Mouse (Mus musculus) hindbrain, embryonic 12.5 days (tissue): ENCODE data around the gene Nudt3. TPM values are rescaled to one million over a fixed set of nuclear protein-coding genes. Genes with fewer than 3 reads are reported as not detected.

Experiments used
- ATAC-seq: fragments of 200-750 bp; cut with Nextera tagmentation; 2 replicates; pipeline ENCODE4 v1.8.0; 2017; ENCODE audit warnings: moderate TSS enrichment; ENCODE audit not compliant: low FRiP score
- H3K27ac ChIP-seq: fragments of 300-500 bp; sonication (generic); 2 replicates; pipeline ENCODE4 v1.5.1; 2016; ENCODE audit warnings: mild to moderate bottlenecking
- H3K27me3 ChIP-seq: fragments of 300-500 bp; sonication (generic); 2 replicates; pipeline ENCODE4 v1.6.1; 2016; ENCODE audit warnings: mild to moderate bottlenecking
- H3K36me3 ChIP-seq: fragments of 300-500 bp; sonication (generic); 2 replicates; pipeline ENCODE4 v1.6.1; 2016; ENCODE audit warnings: mild to moderate bottlenecking
- H3K4me1 ChIP-seq: fragments of 300-500 bp; sonication (generic); 2 replicates; pipeline ENCODE4 v1.6.1; 2016
- H3K4me2 ChIP-seq: fragments of 300-500 bp; sonication (generic); replicated peaks from 2 replicates; pipeline ENCODE4 v1.6.1; 2016; ENCODE audit warnings: mild to moderate bottlenecking
- H3K4me3 ChIP-seq: fragments of 300-500 bp; sonication (generic); 2 replicates; pipeline ENCODE4 v1.5.1; 2016; ENCODE audit warnings: mild to moderate bottlenecking
- H3K9ac ChIP-seq: fragments of 300-500 bp; sonication (generic); 2 replicates; pipeline ENCODE4 v1.6.1; 2016; ENCODE audit warnings: mild to moderate bottlenecking, moderate library complexity
- H3K9me3 ChIP-seq: fragments of 300-500 bp; sonication (generic); replicated peaks from 2 replicates; pipeline ENCODE4 v1.6.1; 2016; ENCODE audit warnings: mild to moderate bottlenecking
- WGBS: fragments of 180-500 bp; shearing (Covaris S2); methylation state at CpG from one replicate; pipeline ENCODE4 v1.1.7; 2016; 5-methylcytosine and 5-hydroxymethylcytosine counted together
- polyA plus RNA-seq: library from polyadenylated mRNA; unstranded; fragments of >200 nt; fragmentation: Nextera tagmentation; extraction: Ambion mirVana; gene quantifications from 2 replicates; pipeline ENCODE4 v1.2.1, GENCODE M21; 2016

Gene Nudt3
- polyA plus RNA-seq, 1 experiment from 2014 or later: 199 TPM

- Histone ChIP-seq H3K36me3 (no peaks in the 10 kb centered on the region), H3K9ac (no peak overlapping the region), H3K4me2 (no peak overlapping the region), H3K4me3 (no peak overlapping the region), H3K9me3 (no peaks in the 10 kb centered on the region), H3K4me1 (peaks cover 16% of the 10 kb centered on the region), H3K27me3 (no peaks in the 10 kb centered on the region), H3K27ac (no peak overlapping the region)
- WGBS: 70% methylated on average over 9 of the region's 9 CpGs
- ATAC-seq: no peak
These were observed 75.9 kb downstream of the Nudt3 start for GRCm38 (mm10) chr17:27547253-27547868.

GRCm38 (mm10) chr17:27546574-27547085, 76.7 kb downstream of the Nudt3 start:
- no peak overlapping the region for H3K27ac ChIP-seq
- no peaks in the 10 kb centered on the region for H3K9me3 ChIP-seq
- 71% methylated on average over 7 of the region's 7 CpGs for WGBS
- H3K4me3 ChIP-seq: no peak overlapping the region
- no peaks in the 10 kb centered on the region for H3K27me3 ChIP-seq
- no peaks in the 10 kb centered on the region for H3K36me3 ChIP-seq
- H3K4me1 ChIP-seq: peaks cover 16% of the 10 kb centered on the region
- H3K4me2 ChIP-seq: no peak overlapping the region
- ATAC-seq: no peak
- no peak overlapping the region for H3K9ac ChIP-seq

- no peak overlapping the region for H3K27ac ChIP-seq
- H3K4me2 ChIP-seq: no peak overlapping the region
- ATAC-seq: no peak
- H3K4me3 ChIP-seq: no peak overlapping the region
- no peak overlapping the region for H3K9ac ChIP-seq
- no peaks in the 10 kb centered on the region for H3K9me3 ChIP-seq
- WGBS: 45% methylated on average over 12 of the region's 12 CpGs
- H3K4me1 ChIP-seq: peaks cover 16% of the 10 kb centered on the region
- H3K27me3 ChIP-seq: no peaks in the 10 kb centered on the region
- H3K36me3 ChIP-seq: no peaks in the 10 kb centered on the region
These were observed 77.3 kb downstream of the Nudt3 start for GRCm38 (mm10) chr17:27545991-27546390.

- Histone ChIP-seq H3K27ac (no peak overlapping the region), H3K27me3 (no peaks in the 10 kb centered on the region), H3K36me3 (no peaks in the 10 kb centered on the region), H3K4me3 (no peak overlapping the region), H3K4me2 (no peak overlapping the region), H3K9ac (no peak overlapping the region), H3K4me1 (peaks cover 12% of the 10 kb centered on the region), H3K9me3 (no peaks in the 10 kb centered on the region)
- WGBS: 83% methylated on average over 11 of the region's 11 CpGs
- no peak for ATAC-seq
These were observed 78.7 kb downstream of the Nudt3 start for GRCm38 (mm10) chr17:27544551-27544950.

- ATAC-seq: no peak
- Histone ChIP-seq H3K36me3 (no peaks in the 10 kb centered on the region), H3K4me2 (no peak overlapping the region), H3K4me1 (no peaks in the 10 kb centered on the region), H3K9ac (no peak overlapping the region), H3K4me3 (no peak overlapping the region), H3K27me3 (no peaks in the 10 kb centered on the region), H3K9me3 (no peaks in the 10 kb centered on the region), H3K27ac (no peak overlapping the region)
- WGBS: 72% methylated on average over 3 of the region's 3 CpGs
These were observed 81.3 kb downstream of the Nudt3 start for GRCm38 (mm10) chr17:27541984-27542383.

GRCm38 (mm10) chr17:27541261-27541660, 82.0 kb downstream of the Nudt3 start:
- no peak overlapping the region for H3K4me3 ChIP-seq
- H3K27ac ChIP-seq: no peak overlapping the region
- no peaks in the 10 kb centered on the region for H3K9me3 ChIP-seq
- ATAC-seq: no peak
- H3K9ac ChIP-seq: no peak overlapping the region
- WGBS: 80% methylated on average over 2 of the region's 2 CpGs
- H3K27me3 ChIP-seq: peaks cover 4% of the 10 kb centered on the region; the same call in 1 of the 2 replicates
- H3K4me2 ChIP-seq: no peak overlapping the region
- no peaks in the 10 kb centered on the region for H3K36me3 ChIP-seq
- H3K4me1 ChIP-seq: no peaks in the 10 kb centered on the region

- no peaks in the 10 kb centered on the region for H3K36me3 ChIP-seq
- no peak overlapping the region for H3K27ac ChIP-seq
- no peaks in the 10 kb centered on the region; the same call in 1 of the 2 replicates for H3K9me3 ChIP-seq
- peaks cover 4% of the 10 kb centered on the region; the same call in 1 of the 2 replicates for H3K27me3 ChIP-seq
- no peak overlapping the region for H3K9ac ChIP-seq
- no peak overlapping the region for H3K4me3 ChIP-seq
- peak; percentile 78 for ATAC-seq
- no peaks in the 10 kb centered on the region; the same call in 1 of the 2 replicates for H3K4me1 ChIP-seq
- 4% methylated on average over 10 of the region's 10 CpGs for WGBS
- no peak overlapping the region; the same call in 1 of the 2 replicates for H3K4me2 ChIP-seq
These were observed 88.6 kb downstream of the Nudt3 start for GRCm38 (mm10) chr17:27534718-27535117.

GRCm38 (mm10) chr17:27533354-27533753, 89.9 kb downstream of the Nudt3 start:
- no peak overlapping the region for H3K4me2 ChIP-seq
- 85% methylated on average over 3 of the region's 3 CpGs for WGBS
- no peak for ATAC-seq
- H3K27ac ChIP-seq: no peak overlapping the region
- H3K4me1 ChIP-seq: peaks cover 1% of the 10 kb centered on the region; the same call in 1 of the 2 replicates
- no peaks in the 10 kb centered on the region for H3K36me3 ChIP-seq
- H3K27me3 ChIP-seq: peaks cover 4% of the 10 kb centered on the region; the same call in 1 of the 2 replicates
- no peaks in the 10 kb centered on the region; the same call in 1 of the 2 replicates for H3K9me3 ChIP-seq
- no peak overlapping the region for H3K9ac ChIP-seq
- H3K4me3 ChIP-seq: no peak overlapping the region

GRCm38 (mm10) chr17:27532095-27532494, 91.2 kb downstream of the Nudt3 start:
- WGBS: 95% methylated on average over 8 of the region's 8 CpGs
- no peak overlapping the region for H3K4me3 ChIP-seq
- H3K9me3 ChIP-seq: no peaks in the 10 kb centered on the region; the same call in 1 of the 2 replicates
- no peak for ATAC-seq
- no peaks in the 10 kb centered on the region for H3K36me3 ChIP-seq
- peaks cover 3% of the 10 kb centered on the region; the same call in 1 of the 2 replicates for H3K4me1 ChIP-seq
- H3K27me3 ChIP-seq: peaks cover 4% of the 10 kb centered on the region; the same call in 1 of the 2 replicates
- no peak overlapping the region for H3K27ac ChIP-seq
- H3K9ac ChIP-seq: no peak overlapping the region
- H3K4me2 ChIP-seq: no peak overlapping the region

Other genes starting within 250 kb of the Nudt3 start
- 3.7 and 4.2 TPM in 2 replicates for gene Grm4, start 102.1 kb downstream of the Nudt3 start, polyA plus RNA-seq
- gene Hmga1, start 67.0 kb downstream of the Nudt3 start, polyA plus RNA-seq: 161 and 162 TPM in 2 replicates
- gene AI413582, start 57.7 kb downstream of the Nudt3 start, polyA plus RNA-seq: 19.8 and 21.9 TPM in 2 replicates
- not detected in 2 replicates for gene RPS10-NUDT3, start 11.7 kb upstream of the Nudt3 start, polyA plus RNA-seq
- gene Rps10, start 13.2 kb upstream of the Nudt3 start, polyA plus RNA-seq: 618 and 712 TPM in 2 replicates
- 11.0 and 13.4 TPM in 2 replicates for gene Pacsin1, start 32.0 kb upstream of the Nudt3 start, polyA plus RNA-seq
- 0.35 and 0.48 TPM in 2 replicates for gene Spdef, start 105.5 kb upstream of the Nudt3 start, polyA plus RNA-seq
- 11.8 and 13.7 TPM in 2 replicates for gene D17Wsu92e, start 197.2 kb upstream of the Nudt3 start, polyA plus RNA-seq
- gene Snrpc, start 214.7 kb upstream of the Nudt3 start, polyA plus RNA-seq: 299 and 327 TPM in 2 replicates
- gene Uhrf1bp1, start 232.9 kb upstream of the Nudt3 start, polyA plus RNA-seq: 9.4 TPM in 2 replicates